Mouse (Mus musculus) hindbrain, embryonic 10.5 days (tissue): ENCODE data around the gene Zfp518b. TPM values are rescaled to one million over a fixed set of nuclear protein-coding genes. Genes with fewer than 3 reads are reported as not detected.

Experiments
- DNase-seq: peaks from one replicate; pipeline ENCODE4 v3.0.0-alpha.2; 2017; ENCODE audit warnings: low spot score
- H3K27ac ChIP-seq: fragments of 300-500 bp; sonication (generic); 2 replicates; pipeline ENCODE4 v1.5.1; 2016; ENCODE audit warnings: mild to moderate bottlenecking, moderate library complexity
- H3K27me3 ChIP-seq: fragments of 300-500 bp; sonication (generic); 2 replicates; pipeline ENCODE4 v1.6.1; 2016; ENCODE audit warnings: mild to moderate bottlenecking; ENCODE audit not compliant: poor library complexity, insufficient read depth, severe bottlenecking
- H3K36me3 ChIP-seq: fragments of 300-500 bp; sonication (generic); 2 replicates; pipeline ENCODE4 v1.6.1; 2016; ENCODE audit warnings: mild to moderate bottlenecking, moderate library complexity
- H3K4me1 ChIP-seq: fragments of 300-500 bp; sonication (generic); replicated peaks from 2 replicates; pipeline ENCODE4 v1.6.1; 2016; ENCODE audit warnings: mild to moderate bottlenecking
- H3K4me3 ChIP-seq: fragments of 300-500 bp; sonication (generic); 2 replicates; pipeline ENCODE4 v1.5.1; 2016; ENCODE audit warnings: mild to moderate bottlenecking, moderate library complexity
- H3K9me3 ChIP-seq: fragments of 300-500 bp; sonication (generic); 2 replicates; pipeline ENCODE4 v1.6.1; 2016; ENCODE audit warnings: mild to moderate bottlenecking, moderate library complexity
- WGBS: fragments of 180-500 bp; shearing (Covaris S2); methylation state at CpG from one replicate; pipeline ENCODE4 v1.1.7; 2016; 5-methylcytosine and 5-hydroxymethylcytosine counted together
- polyA plus RNA-seq: library from polyadenylated mRNA; unstranded; fragments of >200 nt; fragmentation: Nextera tagmentation; extraction: Ambion mirVana; gene quantifications from 2 replicates; pipeline ENCODE4 v1.2.1, GENCODE M21; 2016

The Zfp518b gene
- polyA plus RNA-seq, result 32.4 and 38.1 TPM in 2 replicates

GRCm38 (mm10) chr5:38684164-38684911 is at the start of gene Zfp518b:
Gene Zfp518b (minus strand): TSS chr5:38684826.
- H3K27me3 ChIP-seq, result no peaks in the 10 kb centered on the region
- peaks cover 39% of the 10 kb centered on the region for H3K36me3 ChIP-seq
- H3K4me1 ChIP-seq, result peaks cover 23% of the 10 kb centered on the region
- peak within 1 kb of the TSS; percentile 98 for H3K27ac ChIP-seq
- under 1% methylated on average over 87 of the region's 89 CpGs for WGBS
- H3K9me3 ChIP-seq, result 0 out of 2 replicates have a peak, but pooled peaks cover 3% of the 10 kb centered on the region
- peak within 1 kb of the TSS; percentile 84 for H3K4me3 ChIP-seq
- DNase-seq, result peak; percentile 85

DNA sequence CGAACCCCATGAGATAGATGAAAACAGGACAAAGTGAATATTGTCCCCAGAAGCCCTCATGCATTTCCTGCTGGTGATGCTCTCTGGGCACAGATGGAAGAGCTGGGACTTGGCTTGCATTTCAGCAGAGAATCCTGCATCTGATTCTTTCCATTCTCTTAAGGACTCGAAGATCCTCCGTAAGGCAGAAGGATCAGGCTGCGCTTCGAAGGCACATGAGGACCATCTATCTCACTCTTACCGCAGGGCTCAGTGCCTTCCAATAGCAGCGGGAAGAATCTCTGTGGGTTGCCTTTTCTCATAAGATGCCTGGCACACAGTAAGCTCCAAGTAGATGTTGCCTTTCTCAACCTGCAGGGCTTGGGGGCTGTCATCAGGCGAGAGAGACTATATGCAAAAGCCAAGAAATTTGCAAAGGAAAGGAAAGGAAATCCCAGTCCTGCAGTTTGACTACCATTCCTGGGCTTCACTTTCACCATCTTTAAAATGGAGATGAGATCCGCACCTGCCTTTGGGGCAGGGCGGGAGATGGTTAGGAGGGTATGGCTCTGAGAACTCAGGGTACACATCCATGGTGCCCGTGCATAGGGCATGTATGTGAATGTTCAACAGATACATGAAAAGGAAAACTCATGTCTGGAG is 24.4 kb upstream of the Zfp518b start:
- Histone ChIP-seq H3K27me3 (no peaks in the 10 kb centered on the region), H3K36me3 (no peaks in the 10 kb centered on the region), H3K9me3 (no peaks in the 10 kb centered on the region), H3K4me1 (no peaks in the 10 kb centered on the region), H3K27ac (no peak overlapping the region), H3K4me3 (no peak overlapping the region)
- WGBS, result 69% methylated on average over 11 of the region's 11 CpGs
- no peak for DNase-seq

- H3K36me3 ChIP-seq, result no peaks in the 10 kb centered on the region
- no peaks in the 10 kb centered on the region for H3K27me3 ChIP-seq
- DNase-seq, result no peak
- no peak overlapping the region for H3K27ac ChIP-seq
- H3K4me3 ChIP-seq, result no peak overlapping the region
- no peaks in the 10 kb centered on the region for H3K4me1 ChIP-seq
- WGBS, result 88% methylated on average over 7 of the region's 7 CpGs
- no peaks in the 10 kb centered on the region for H3K9me3 ChIP-seq
These were observed 22.9 kb upstream of the Zfp518b start for GRCm38 (mm10) chr5:38707364-38708075.

DNA sequence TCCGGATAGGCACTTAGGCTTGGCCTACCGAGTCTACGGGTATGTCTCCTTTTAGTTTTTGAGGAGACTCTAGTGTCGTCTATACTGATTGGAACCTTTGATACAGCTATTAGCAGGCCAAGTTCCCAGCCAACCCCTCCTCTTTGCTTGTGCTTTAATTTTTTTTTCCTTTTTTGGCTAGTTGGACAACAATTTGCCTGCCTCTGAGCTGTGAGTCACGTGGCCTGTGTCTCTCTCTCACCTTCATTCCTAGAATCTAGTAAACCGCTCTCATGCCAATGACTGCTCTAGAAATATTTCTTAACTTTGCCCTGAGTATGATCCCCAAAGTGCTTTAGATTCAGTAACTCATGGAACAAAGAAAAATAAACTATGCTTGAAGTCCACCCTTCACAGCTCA is 18.3 kb upstream of the Zfp518b start:
- 89% methylated on average over 6 of the region's 6 CpGs for WGBS
- H3K4me1 ChIP-seq, result no peaks in the 10 kb centered on the region
- H3K27ac ChIP-seq, result no peak overlapping the region
- H3K36me3 ChIP-seq, result no peaks in the 10 kb centered on the region
- no peaks in the 10 kb centered on the region for H3K27me3 ChIP-seq
- H3K9me3 ChIP-seq, result no peaks in the 10 kb centered on the region
- H3K4me3 ChIP-seq, result no peak overlapping the region
- DNase-seq, result no peak

DNA sequence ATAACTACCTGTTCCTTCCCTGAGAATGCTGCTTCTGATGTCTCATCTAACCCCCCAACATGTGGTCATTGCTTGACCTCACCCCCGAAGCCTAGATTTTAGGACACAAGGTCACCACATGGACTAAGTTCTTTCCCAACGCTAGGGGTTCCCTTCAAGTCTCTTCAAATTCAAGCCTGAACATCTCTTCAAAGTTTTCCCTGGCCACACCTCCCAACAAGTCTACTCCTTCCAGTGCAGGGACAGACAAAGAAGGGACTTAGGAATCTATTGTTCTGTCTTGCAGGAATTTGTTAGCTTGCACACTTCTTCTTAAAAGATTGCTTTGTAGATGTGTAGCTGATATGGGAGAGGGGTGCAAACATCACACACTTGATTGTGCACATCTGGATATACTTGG is 17.5 kb upstream of the Zfp518b start:
- Histone ChIP-seq H3K27ac (no peak overlapping the region), H3K27me3 (no peaks in the 10 kb centered on the region), H3K36me3 (no peaks in the 10 kb centered on the region), H3K4me3 (no peak overlapping the region), H3K4me1 (no peaks in the 10 kb centered on the region), H3K9me3 (no peaks in the 10 kb centered on the region)
- no peak for DNase-seq
- 69% methylated on average over 2 of the region's 2 CpGs for WGBS

DNA sequence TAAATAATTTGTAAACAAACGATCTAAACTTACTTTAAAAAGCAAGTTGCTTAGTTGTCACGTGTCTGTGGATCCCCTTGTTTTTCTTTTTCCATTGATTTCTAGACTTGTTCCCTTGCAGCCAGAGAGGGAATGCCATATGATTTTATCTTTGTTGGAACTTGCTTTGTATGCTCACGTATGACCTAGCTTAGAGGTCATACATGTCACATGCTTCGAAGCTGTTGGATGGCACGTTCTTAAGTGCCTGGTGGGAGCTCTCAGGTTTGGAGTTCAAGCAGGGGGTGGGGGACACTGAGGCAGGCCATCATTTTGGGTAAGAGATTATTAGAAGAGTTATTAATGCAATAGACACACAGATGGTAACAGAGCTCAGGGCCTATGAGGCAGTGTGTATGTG is 13.8 kb upstream of the Zfp518b start:
- H3K9me3 ChIP-seq, result no peaks in the 10 kb centered on the region

GRCm38 (mm10) chr5:38698046-38698445 is 13.4 kb upstream of the Zfp518b start:
- no peaks in the 10 kb centered on the region for H3K27me3 ChIP-seq
- WGBS, result 38% methylated on average over 3 of the region's 3 CpGs
- H3K27ac ChIP-seq, result no peak overlapping the region
- no peaks in the 10 kb centered on the region for H3K9me3 ChIP-seq
- DNase-seq, result no peak
- no peak overlapping the region for H3K4me3 ChIP-seq
- H3K4me1 ChIP-seq, result 0 out of 2 replicates have a peak, but pooled peaks cover 5% of the 10 kb centered on the region
- H3K36me3 ChIP-seq, result no peaks in the 10 kb centered on the region

More for the DNA sequence above, 13.8 kb upstream of the Zfp518b start:
- 0 out of 2 replicates have a peak, but pooled peaks cover 5% of the 10 kb centered on the region for H3K4me1 ChIP-seq
- H3K27me3 ChIP-seq, result no peaks in the 10 kb centered on the region
- H3K36me3 ChIP-seq, result no peaks in the 10 kb centered on the region
- WGBS, result 69% methylated on average over 5 of the region's 5 CpGs
- no peak overlapping the region for H3K4me3 ChIP-seq
- no peak overlapping the region for H3K27ac ChIP-seq
- DNase-seq, result no peak

- H3K36me3 ChIP-seq, result no peaks in the 10 kb centered on the region
- no peaks in the 10 kb centered on the region for H3K9me3 ChIP-seq
- no peak overlapping the region for H3K4me3 ChIP-seq
- WGBS, result 61% methylated on average over 8 of the region's 8 CpGs
- no peak overlapping the region for H3K27ac ChIP-seq
- 0 out of 2 replicates have a peak, but pooled peaks cover 5% of the 10 kb centered on the region for H3K4me1 ChIP-seq
- no peak for DNase-seq
- H3K27me3 ChIP-seq, result no peaks in the 10 kb centered on the region
These were observed 12.2 kb upstream of the Zfp518b start for GRCm38 (mm10) chr5:38696616-38697375.

- Histone ChIP-seq H3K4me3 (no peak overlapping the region), H3K27ac (no peak overlapping the region), H3K4me1 (0 out of 2 replicates have a peak, but pooled peaks cover 5% of the 10 kb centered on the region), H3K27me3 (no peaks in the 10 kb centered on the region), H3K9me3 (no peaks in the 10 kb centered on the region), H3K36me3 (no peaks in the 10 kb centered on the region)
- no peak for DNase-seq
- WGBS, result 91% methylated on average over 6 of the region's 6 CpGs
These were observed 8.2 kb upstream of the Zfp518b start for GRCm38 (mm10) chr5:38692859-38693258.

DNA sequence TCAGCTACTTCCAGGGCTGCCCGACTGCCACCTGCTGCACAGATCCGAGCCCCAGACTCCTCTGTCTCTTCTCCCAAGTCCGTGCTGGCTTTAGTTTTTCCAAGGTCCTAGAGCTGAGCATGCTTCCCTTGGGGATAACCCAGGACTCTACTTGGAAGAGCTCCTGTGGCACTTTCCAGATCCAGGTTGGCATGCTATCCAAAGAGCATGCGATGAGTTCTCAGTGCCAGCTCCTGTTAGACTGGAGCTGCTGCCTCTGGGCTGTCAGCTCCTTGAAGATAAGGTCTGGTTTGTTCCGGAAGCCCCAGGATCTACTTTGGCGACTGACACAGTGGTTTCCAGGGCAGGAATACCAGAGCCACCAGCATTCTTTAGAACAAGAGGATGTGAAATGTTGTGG is 4.6 kb upstream of the Zfp518b start:
- H3K4me1 ChIP-seq, result 0 out of 2 replicates have a peak, but pooled peaks cover 6% of the 10 kb centered on the region
- 89% methylated on average over 6 of the region's 6 CpGs for WGBS

DNA sequence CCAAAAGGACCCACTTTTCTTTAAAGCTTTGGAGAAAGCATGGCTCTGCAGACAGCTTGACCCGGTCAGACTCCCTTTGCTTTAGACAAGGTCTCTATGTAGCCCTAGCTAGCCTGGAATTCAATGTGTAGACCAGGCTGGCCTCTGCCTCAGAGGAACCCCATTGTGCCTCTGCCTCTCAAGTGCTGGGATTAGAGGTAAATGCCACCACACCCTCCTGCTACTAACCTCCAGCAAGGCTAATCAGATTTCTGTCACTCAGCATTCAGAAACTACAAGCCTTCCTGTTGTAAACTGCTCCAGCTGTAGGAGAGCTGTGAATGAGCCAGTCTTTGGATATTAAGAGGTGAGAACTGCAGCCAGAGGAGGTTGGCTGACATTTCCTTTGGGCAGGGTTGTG is 3.1 kb upstream of the Zfp518b start:
- no peak for DNase-seq
- Histone ChIP-seq H3K4me1 (peaks cover 21% of the 10 kb centered on the region), H3K4me3 (no peak overlapping the region), H3K27me3 (no peaks in the 10 kb centered on the region), H3K27ac (no peak overlapping the region), H3K36me3 (peaks cover 6% of the 10 kb centered on the region), H3K9me3 (no peaks in the 10 kb centered on the region)
- 93% methylated on average over 1 of the region's 1 CpGs for whole genome bisulfite sequencing

More for the DNA sequence above, 4.6 kb upstream of the Zfp518b start:
- Histone ChIP-seq H3K4me3 (no peak overlapping the region), H3K27me3 (no peaks in the 10 kb centered on the region), H3K9me3 (no peaks in the 10 kb centered on the region), H3K36me3 (no peaks in the 10 kb centered on the region), H3K27ac (no peak overlapping the region)
- DNase-seq, result no peak

GRCm38 (mm10) chr5:38658836-38659235 is 25.8 kb downstream of the Zfp518b start:
- H3K27me3 ChIP-seq, result no peaks in the 10 kb centered on the region
- no peaks in the 10 kb centered on the region for H3K36me3 ChIP-seq
- H3K27ac ChIP-seq, result no peak overlapping the region
- H3K4me3 ChIP-seq, result no peak overlapping the region
- WGBS, result 83% methylated on average over 5 of the region's 5 CpGs
- no peaks in the 10 kb centered on the region for H3K9me3 ChIP-seq
- no peaks in the 10 kb centered on the region for H3K4me1 ChIP-seq
- no peak for DNase-seq
